Mouse (Mus musculus): Measurements from ENCODE around the gene Kif27. TPM values are rescaled to one million over a fixed set of nuclear protein-coding genes. Genes with fewer than 3 reads are reported as not detected.

The Kif27 gene
- polyA plus RNA-seq, 1 experiment from 2014 or later, result 0.11 TPM

DNA sequence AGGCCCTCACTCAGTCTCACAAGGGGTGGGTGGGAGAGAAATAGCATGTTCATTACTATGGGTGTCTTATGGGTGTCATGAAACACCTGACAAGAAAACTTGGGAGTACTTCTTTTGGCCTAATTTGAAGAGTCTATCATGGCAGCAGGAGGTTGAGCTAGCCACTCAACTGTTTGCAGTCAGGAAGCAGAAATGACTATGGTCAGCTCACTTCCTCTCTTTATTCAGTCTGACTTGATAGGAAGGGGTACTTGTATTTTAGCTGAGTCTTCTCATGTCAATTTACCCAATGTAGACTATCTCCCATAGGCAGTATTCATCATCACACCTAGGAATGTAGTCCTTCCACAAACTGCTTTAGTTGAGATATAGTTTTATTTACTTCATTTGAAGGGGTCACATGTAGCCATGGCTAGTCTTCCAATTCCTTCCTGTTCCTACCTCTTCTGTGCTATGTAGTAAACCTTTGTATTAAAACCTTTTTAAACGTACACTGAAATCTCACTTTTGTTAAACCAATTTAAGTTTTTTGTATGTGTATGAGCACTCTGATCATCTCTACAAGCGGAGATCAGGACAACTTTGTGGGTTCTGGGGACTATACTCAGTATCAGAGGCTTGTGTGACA lies 30.5 kb upstream of the Kif27 start:
- Histone ChIP-seq H3K4me1 (replicated peaks; ENCODE audit: control insufficient read depth, insufficient read depth, low read length) (peaks cover 7% of the 10 kb centered on the region), H3K27me3 (replicated peaks; ENCODE audit: control insufficient read depth, insufficient read depth, low read length) (no peaks in the 10 kb centered on the region), H3K9ac (ENCODE audit: low read depth, low read length) (no peak overlapping the region), H3K4me3 (ENCODE audit: low read depth, low read length) (no peak overlapping the region), H3K4me2 (no peak overlapping the region), H3K27ac (ENCODE audit: low read depth, low read length) (0 out of 2 replicates have a peak overlapping the region, but pooled peaks have one; percentile 21), H3K9me3 (ENCODE audit: control insufficient read depth, low read length) (no peaks in the 10 kb centered on the region), H3K36me3 (ENCODE audit: control insufficient read depth, insufficient read depth, low read length) (peaks cover 14% of the 10 kb centered on the region)
- WGBS, result 75% methylated on average over 2 of the region's 2 CpGs
- peak; percentile 13; the same call in 1 of the 2 replicates for ATAC-seq (replicated peaks; ENCODE audit: low FRiP score)
- no peak for DNase-seq (ENCODE audit: low spot score)

- ATAC-seq (replicated peaks; ENCODE audit: low FRiP score) (no peak), DNase-seq (ENCODE audit: low spot score) (no peak)
- Histone ChIP-seq H3K4me1 (replicated peaks; ENCODE audit: control insufficient read depth, insufficient read depth, low read length) (peaks cover 7% of the 10 kb centered on the region), H3K4me2 (no peak overlapping the region), H3K36me3 (ENCODE audit: control insufficient read depth, insufficient read depth, low read length) (peaks cover 7% of the 10 kb centered on the region; the same call in 1 of the 2 replicates), H3K9me3 (ENCODE audit: control insufficient read depth, low read length) (no peaks in the 10 kb centered on the region), H3K4me3 (ENCODE audit: low read depth, low read length) (no peak overlapping the region), H3K27ac (ENCODE audit: low read depth, low read length) (no peak overlapping the region), H3K9ac (ENCODE audit: low read depth, low read length) (no peak overlapping the region), H3K27me3 (replicated peaks; ENCODE audit: control insufficient read depth, insufficient read depth, low read length) (no peaks in the 10 kb centered on the region)
- 42% methylated on average over 3 of the region's 3 CpGs for WGBS
Observed at GRCm38 (mm10) chr13:58388379-58388778, 29.5 kb upstream of the Kif27 start.

DNA sequence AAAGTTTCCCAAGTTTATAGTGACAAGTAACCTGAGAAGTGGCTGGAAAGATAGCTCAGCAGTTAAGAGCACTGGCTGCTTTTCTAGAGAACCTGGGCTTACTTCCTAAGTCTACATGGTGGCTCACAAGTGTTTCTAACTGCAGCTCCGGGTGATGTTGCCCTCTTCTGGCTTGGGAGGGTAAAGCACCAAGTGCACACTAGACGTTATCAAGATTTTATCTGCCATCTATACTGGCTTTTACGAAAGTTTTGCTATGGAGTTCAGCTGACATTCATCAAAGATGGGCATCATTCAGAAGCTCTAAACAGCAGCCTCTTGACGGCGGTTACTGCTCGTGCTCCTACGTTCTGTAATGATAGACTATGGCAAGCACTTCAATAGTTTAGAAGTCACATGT lies 29.0 kb upstream of the Kif27 start:
- WGBS, result 19% methylated on average over 7 of the region's 7 CpGs
- Histone ChIP-seq H3K36me3 (ENCODE audit: control insufficient read depth, insufficient read depth, low read length) (peaks cover 7% of the 10 kb centered on the region; the same call in 1 of the 2 replicates), H3K4me3 (ENCODE audit: low read depth, low read length) (no peak overlapping the region), H3K27me3 (replicated peaks; ENCODE audit: control insufficient read depth, insufficient read depth, low read length) (no peaks in the 10 kb centered on the region), H3K4me1 (replicated peaks; ENCODE audit: control insufficient read depth, insufficient read depth, low read length) (peaks cover 7% of the 10 kb centered on the region), H3K9ac (ENCODE audit: low read depth, low read length) (no peak overlapping the region), H3K9me3 (ENCODE audit: control insufficient read depth, low read length) (no peaks in the 10 kb centered on the region), H3K27ac (ENCODE audit: low read depth, low read length) (no peak overlapping the region), H3K4me2 (no peak overlapping the region)
- DNase-seq (ENCODE audit: low spot score) (peak; percentile 53), ATAC-seq (replicated peaks; ENCODE audit: low FRiP score) (no peak; the same call in 1 of the 2 replicates)

DNA sequence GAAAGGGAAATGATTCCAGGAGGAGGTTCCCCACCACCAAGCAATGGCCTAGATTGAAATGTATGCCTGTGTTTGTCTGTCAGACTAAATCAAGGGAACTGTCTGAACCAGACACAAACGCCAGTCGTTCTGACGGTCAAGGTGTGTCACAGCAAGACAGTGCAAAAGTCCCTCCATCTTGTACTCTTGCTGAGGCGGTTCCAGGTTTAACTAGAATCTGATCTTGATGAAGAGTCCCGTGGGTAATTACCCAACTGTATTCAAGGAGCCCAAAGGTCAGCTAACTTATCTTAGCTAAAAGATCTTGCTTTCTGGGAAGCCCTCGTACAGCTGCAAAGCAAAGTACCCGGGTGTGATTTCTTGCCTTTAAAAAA lies 26.6 kb upstream of the Kif27 start:
- peak overlapping the region; percentile 82 for H3K4me3 ChIP-seq (ENCODE audit: low read depth, low read length)
- H3K4me2 ChIP-seq, result peak overlapping the region; percentile 95
- H3K27ac ChIP-seq (ENCODE audit: low read depth, low read length), result peak overlapping the region; percentile 70; the same call in 1 of the 2 replicates
- H3K9ac ChIP-seq (ENCODE audit: low read depth, low read length), result peak overlapping the region; percentile 93
- no peak for ATAC-seq (replicated peaks; ENCODE audit: low FRiP score)
- peaks cover 25% of the 10 kb centered on the region for H3K36me3 ChIP-seq (ENCODE audit: control insufficient read depth, insufficient read depth, low read length)
- peaks cover 7% of the 10 kb centered on the region for H3K4me1 ChIP-seq (replicated peaks; ENCODE audit: control insufficient read depth, insufficient read depth, low read length)
- no peaks in the 10 kb centered on the region for H3K27me3 ChIP-seq (replicated peaks; ENCODE audit: control insufficient read depth, insufficient read depth, low read length)
- WGBS, result 78% methylated on average over 7 of the region's 7 CpGs
- peaks cover 16% of the 10 kb centered on the region for H3K9me3 ChIP-seq (ENCODE audit: control insufficient read depth, low read length)
- DNase-seq (ENCODE audit: low spot score), result no peak

DNA sequence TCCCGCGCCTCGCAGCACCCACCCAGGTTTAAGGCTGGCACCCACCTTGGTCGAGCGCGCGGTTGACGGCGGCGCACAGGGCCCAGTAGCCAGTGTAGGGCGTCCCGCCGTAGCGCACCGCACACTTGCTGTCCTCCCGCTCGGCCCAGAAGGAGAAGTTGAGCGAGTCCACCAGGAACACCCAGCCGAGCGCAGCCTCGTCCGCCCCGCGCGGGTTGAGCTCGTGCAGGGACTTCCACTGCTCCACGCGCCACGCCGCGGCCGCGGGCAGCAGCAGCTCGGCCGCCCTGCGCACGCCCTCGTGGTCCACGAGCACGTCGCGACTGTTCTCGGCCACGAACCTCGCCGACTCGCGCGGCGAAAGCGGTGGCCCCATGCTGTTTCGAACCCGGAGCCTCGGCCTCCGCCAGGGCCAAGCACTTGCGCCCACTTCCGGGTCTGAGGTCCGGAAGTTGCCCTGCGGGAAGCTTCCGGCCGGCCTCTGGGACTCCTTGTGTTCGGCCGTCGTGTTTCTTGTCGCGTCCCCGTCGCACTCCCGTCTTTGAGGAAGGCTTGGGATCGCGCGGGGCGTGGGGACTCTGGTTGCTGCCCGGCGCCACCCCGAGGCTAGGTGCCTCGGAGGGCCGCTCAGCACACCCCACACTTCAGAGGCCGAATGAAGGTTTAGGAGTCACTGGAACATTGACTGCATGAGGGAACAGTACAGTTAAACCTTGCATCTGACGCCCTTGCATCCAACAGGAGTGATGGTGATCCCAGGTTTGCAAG lies 26.0 kb upstream of the Kif27 start, which contains the start of gene 2210016F16Rik:
Gene 2210016F16Rik, minus strand, starts transcription at position 447 of the 768 bp plus-strand sequence.
- H3K27ac ChIP-seq (ENCODE audit: low read depth, low read length), result peak within 1 kb of the TSS; percentile 70
- peak within 1 kb of the TSS; percentile 93 for H3K9ac ChIP-seq (ENCODE audit: low read depth, low read length)
- ATAC-seq (replicated peaks; ENCODE audit: low FRiP score) (peak; percentile 77), DNase-seq (ENCODE audit: low spot score) (peak; percentile 77)
- H3K4me2 ChIP-seq, result peak within 1 kb of the TSS; percentile 95
- H3K9me3 ChIP-seq (ENCODE audit: control insufficient read depth, low read length), result peaks cover 16% of the 10 kb centered on the region
- 2% methylated on average over 80 of the region's 80 CpGs for WGBS
- peak within 1 kb of the TSS; percentile 82 for H3K4me3 ChIP-seq (ENCODE audit: low read depth, low read length)
- H3K36me3 ChIP-seq (ENCODE audit: control insufficient read depth, insufficient read depth, low read length), result peaks cover 30% of the 10 kb centered on the region
- H3K27me3 ChIP-seq (replicated peaks; ENCODE audit: control insufficient read depth, insufficient read depth, low read length), result no peaks in the 10 kb centered on the region
- peaks cover 7% of the 10 kb centered on the region for H3K4me1 ChIP-seq (replicated peaks; ENCODE audit: control insufficient read depth, insufficient read depth, low read length)

- no peaks in the 10 kb centered on the region for H3K27me3 ChIP-seq (replicated peaks; ENCODE audit: control insufficient read depth, insufficient read depth, low read length)
- peaks cover 33% of the 10 kb centered on the region for H3K36me3 ChIP-seq (ENCODE audit: control insufficient read depth, insufficient read depth, low read length)
- H3K4me3 ChIP-seq (ENCODE audit: low read depth, low read length), result peak overlapping the region; percentile 82
- H3K9ac ChIP-seq (ENCODE audit: low read depth, low read length), result peak overlapping the region; percentile 93
- DNase-seq (ENCODE audit: low spot score), result no peak
- peaks cover 16% of the 10 kb centered on the region for H3K9me3 ChIP-seq (ENCODE audit: control insufficient read depth, low read length)
- no peak for ATAC-seq (replicated peaks; ENCODE audit: low FRiP score)
- peaks cover 7% of the 10 kb centered on the region for H3K4me1 ChIP-seq (replicated peaks; ENCODE audit: control insufficient read depth, insufficient read depth, low read length)
- peak overlapping the region; percentile 70 for H3K27ac ChIP-seq (ENCODE audit: low read depth, low read length)
- 48% methylated on average over 11 of the region's 11 CpGs for WGBS
- H3K4me2 ChIP-seq, result peak overlapping the region; percentile 95
Observed at GRCm38 (mm10) chr13:58384371-58384770, 25.4 kb upstream of the Kif27 start.

DNA sequence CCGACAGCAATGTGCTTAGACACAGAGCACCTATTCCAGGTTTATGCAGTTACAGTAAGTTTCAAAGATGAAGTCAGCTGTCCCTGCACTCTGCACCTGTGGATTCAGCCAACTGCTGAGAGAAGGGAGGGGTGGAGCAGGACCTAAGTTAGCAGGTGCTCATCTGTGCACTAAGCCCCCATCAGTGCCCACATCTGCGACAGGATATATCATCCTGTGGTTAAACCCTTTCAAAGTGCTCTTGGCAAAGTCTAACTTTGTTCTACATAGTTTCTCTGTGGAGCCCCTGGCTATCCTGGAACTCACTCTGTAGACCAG lies 14.2 kb upstream of the Kif27 start:
- no peak overlapping the region for H3K27ac ChIP-seq (ENCODE audit: low read depth, low read length)
- ATAC-seq (replicated peaks; ENCODE audit: low FRiP score), result no peak
- no peak overlapping the region for H3K4me3 ChIP-seq (ENCODE audit: low read depth, low read length)
- no peak overlapping the region for H3K4me2 ChIP-seq
- H3K9ac ChIP-seq (ENCODE audit: low read depth, low read length), result no peak overlapping the region
- H3K4me1 ChIP-seq (replicated peaks; ENCODE audit: control insufficient read depth, insufficient read depth, low read length), result no peaks in the 10 kb centered on the region
- WGBS, result 77% methylated on average over 2 of the region's 2 CpGs
- H3K9me3 ChIP-seq (ENCODE audit: control insufficient read depth, low read length), result peaks cover 4% of the 10 kb centered on the region; the same call in 1 of the 2 replicates
- no peaks in the 10 kb centered on the region for H3K36me3 ChIP-seq (ENCODE audit: control insufficient read depth, insufficient read depth, low read length)
- DNase-seq (ENCODE audit: low spot score), result no peak
- no peaks in the 10 kb centered on the region for H3K27me3 ChIP-seq (replicated peaks; ENCODE audit: control insufficient read depth, insufficient read depth, low read length)

GRCm38 (mm10) chr13:58372278-58373152 lies 13.6 kb upstream of the Kif27 start:
- H3K4me1 ChIP-seq (replicated peaks; ENCODE audit: control insufficient read depth, insufficient read depth, low read length), result no peaks in the 10 kb centered on the region
- DNase-seq (ENCODE audit: low spot score), result peak; percentile 22
- no peak for ATAC-seq (replicated peaks; ENCODE audit: low FRiP score)
- H3K9me3 ChIP-seq (ENCODE audit: control insufficient read depth, low read length), result peaks cover 4% of the 10 kb centered on the region; the same call in 1 of the 2 replicates
- 69% methylated on average over 5 of the region's 5 CpGs for WGBS
- no peaks in the 10 kb centered on the region for H3K27me3 ChIP-seq (replicated peaks; ENCODE audit: control insufficient read depth, insufficient read depth, low read length)
- no peak overlapping the region for H3K27ac ChIP-seq (ENCODE audit: low read depth, low read length)
- H3K36me3 ChIP-seq (ENCODE audit: control insufficient read depth, insufficient read depth, low read length), result no peaks in the 10 kb centered on the region
- no peak overlapping the region for H3K4me3 ChIP-seq (ENCODE audit: low read depth, low read length)
- no peak overlapping the region for H3K9ac ChIP-seq (ENCODE audit: low read depth, low read length)
- no peak overlapping the region for H3K4me2 ChIP-seq
